Mouse (Mus musculus) midbrain, postnatal 0 days (tissue): ENCODE measurements around the gene Plcxd3. TPM values are rescaled to one million over a fixed set of nuclear protein-coding genes. Genes with fewer than 3 reads are reported as not detected.

Source experiments
- ATAC-seq: fragments of 200-750 bp; cut with Nextera tagmentation; 2 replicates; pipeline ENCODE4 v1.8.0; 2017; ENCODE audit warnings: moderate number of reproducible peaks, mild to moderate bottlenecking, moderate TSS enrichment, moderate library complexity; ENCODE audit not compliant: low FRiP score
- DNase-seq: peaks from one replicate; pipeline ENCODE4 v3.0.0-alpha.2; 2015; ENCODE audit warnings: low spot score
- H3K27ac ChIP-seq: fragments of 300-500 bp; sonication (generic); 2 replicates; pipeline ENCODE4 v1.5.1; 2014; ENCODE audit warnings: low read depth, mild to moderate bottlenecking, low read length, mixed read lengths
- H3K27me3 ChIP-seq: fragments of 300-500 bp; sonication (generic); 2 replicates; pipeline ENCODE4 v1.6.1; 2014; ENCODE audit warnings: low read length, control low read depth, mixed read lengths; ENCODE audit not compliant: insufficient read depth
- H3K36me3 ChIP-seq: fragments of 300-500 bp; sonication (generic); 2 replicates; pipeline ENCODE4 v1.6.1; 2014; ENCODE audit warnings: low read length, control low read depth, mixed read lengths; ENCODE audit not compliant: insufficient read depth
- H3K4me1 ChIP-seq: fragments of 300-500 bp; sonication (generic); 2 replicates; pipeline ENCODE4 v1.6.1; 2014; ENCODE audit warnings: mild to moderate bottlenecking, control low read depth, antibody characterized with exemption, low read length, mixed read lengths; ENCODE audit not compliant: insufficient read depth
- H3K4me2 ChIP-seq: fragments of 300-500 bp; sonication (generic); 2 replicates; pipeline ENCODE4 v1.6.1; 2014; ENCODE audit warnings: low read depth, mild to moderate bottlenecking, low read length, mixed read lengths; ENCODE audit not compliant: poor library complexity, severe bottlenecking
- H3K4me3 ChIP-seq: fragments of 300-500 bp; sonication (generic); 2 replicates; pipeline ENCODE4 v1.5.1; 2014; ENCODE audit warnings: low read depth, mild to moderate bottlenecking, low read length, moderate library complexity
- H3K9ac ChIP-seq: fragments of 300-500 bp; sonication (generic); replicated peaks from 2 replicates; pipeline ENCODE4 v1.6.1; 2014; ENCODE audit warnings: mild to moderate bottlenecking, low read length, moderate library complexity, mixed read lengths; ENCODE audit not compliant: poor library complexity, severe bottlenecking
- H3K9me3 ChIP-seq: fragments of 300-500 bp; sonication (generic); 2 replicates; pipeline ENCODE4 v1.6.1; 2016; ENCODE audit warnings: low read length, control low read depth
- CTCF ChIP-seq: IDR thresholded peaks from 2 replicates; pipeline ENCODE4 v1.5.1; 2016; ENCODE audit warnings: antibody characterized with exemption, mild to moderate bottlenecking
- WGBS: fragments of 180-500 bp; shearing (Covaris S2); extraction: QIAGEN DNeasy Blood & Tissue Kit; methylation state at CpG from one replicate; pipeline ENCODE4 v1.1.7; 2014; 5-methylcytosine and 5-hydroxymethylcytosine counted together
- polyA plus RNA-seq: library from polyadenylated mRNA; unstranded; fragments of >200 nt; fragmentation: Nextera tagmentation; extraction: Ambion mirVana; gene quantifications from 2 replicates; pipeline ENCODE4 v1.2.1, GENCODE M21; 2015
- total RNA-seq: library from RNA; depleted of rRNA; stranded (reverse); fragments of >200 nt; gene quantifications from 2 replicates; pipeline ENCODE4 v1.2.3, GENCODE M21; 2014

The Plcxd3 gene
- total and polyA plus RNA-seq, 2 experiments from 2014 or later, result 64.6 to 100 TPM

DNA sequence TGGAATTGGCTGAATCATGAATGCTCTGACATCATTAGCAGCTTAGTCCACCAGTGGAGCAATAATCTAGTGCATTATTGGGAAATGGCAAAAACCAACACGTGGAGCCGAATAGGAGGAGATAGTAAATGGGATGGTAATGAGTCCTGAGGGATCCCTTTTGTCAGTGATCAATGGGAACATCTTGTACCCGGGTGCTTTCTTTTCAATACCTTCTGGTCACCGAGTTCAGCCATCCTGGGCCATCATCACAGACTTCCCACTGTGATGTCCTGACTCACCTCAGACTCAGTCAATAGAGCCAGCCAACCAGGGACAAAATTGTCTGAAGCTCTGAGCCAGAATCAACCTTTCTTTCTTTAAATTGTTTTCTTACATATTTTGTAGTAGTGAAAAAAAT is 24.8 kb downstream of the Plcxd3 start:
- Histone ChIP-seq H3K27ac (no peak overlapping the region), H3K36me3 (no peaks in the 10 kb centered on the region), H3K4me1 (no peaks in the 10 kb centered on the region), H3K27me3 (no peaks in the 10 kb centered on the region), H3K4me2 (no peak overlapping the region), H3K4me3 (no peak overlapping the region), H3K9ac (no peak overlapping the region), H3K9me3 (no peaks in the 10 kb centered on the region)
- TF ChIP-seq CTCF, result no peak
- ATAC-seq (no peak), DNase-seq (no peak)
- WGBS, result 41% methylated on average over 4 of the region's 4 CpGs

DNA sequence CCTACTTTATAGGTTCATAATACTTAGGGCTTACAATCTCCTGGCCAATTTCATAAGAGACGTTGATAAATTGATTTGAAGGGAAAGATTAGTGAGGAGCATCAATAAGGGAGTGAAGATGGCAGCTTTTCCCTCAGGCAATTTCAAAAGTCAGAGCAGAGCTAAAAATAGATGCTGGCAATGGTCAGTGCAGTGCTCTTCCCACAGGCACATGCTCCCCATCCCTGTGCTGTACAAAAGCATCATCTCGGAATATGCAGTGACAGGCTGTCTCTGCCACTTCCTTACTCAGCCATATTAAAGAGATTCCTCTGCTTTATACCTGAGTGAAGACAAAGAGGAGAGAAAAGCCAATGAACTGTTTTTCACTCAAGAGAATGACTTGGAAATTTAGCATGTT is 36.0 kb downstream of the Plcxd3 start:
- Histone ChIP-seq H3K4me2 (no peak overlapping the region), H3K9ac (no peak overlapping the region), H3K4me1 (no peaks in the 10 kb centered on the region), H3K27ac (no peak overlapping the region), H3K4me3 (no peak overlapping the region), H3K27me3 (no peaks in the 10 kb centered on the region), H3K9me3 (no peaks in the 10 kb centered on the region), H3K36me3 (no peaks in the 10 kb centered on the region)
- DNase-seq (peak; percentile 34), ATAC-seq (0 out of 2 replicates have a peak, but pooled peaks have one; percentile 56)
- TF ChIP-seq CTCF, result no peak
- WGBS, result 29% methylated on average over 2 of the region's 2 CpGs

- Histone ChIP-seq H3K27me3 (no peaks in the 10 kb centered on the region), H3K36me3 (no peaks in the 10 kb centered on the region), H3K9me3 (no peaks in the 10 kb centered on the region), H3K9ac (no peak overlapping the region), H3K27ac (no peak overlapping the region), H3K4me1 (no peaks in the 10 kb centered on the region), H3K4me2 (no peak overlapping the region), H3K4me3 (no peak overlapping the region)
- DNase-seq (no peak), ATAC-seq (no peak)
- TF ChIP-seq CTCF, result no peak
Measured at GRCm38 (mm10) chr15:4440081-4440480, 64.8 kb downstream of the Plcxd3 start.

DNA sequence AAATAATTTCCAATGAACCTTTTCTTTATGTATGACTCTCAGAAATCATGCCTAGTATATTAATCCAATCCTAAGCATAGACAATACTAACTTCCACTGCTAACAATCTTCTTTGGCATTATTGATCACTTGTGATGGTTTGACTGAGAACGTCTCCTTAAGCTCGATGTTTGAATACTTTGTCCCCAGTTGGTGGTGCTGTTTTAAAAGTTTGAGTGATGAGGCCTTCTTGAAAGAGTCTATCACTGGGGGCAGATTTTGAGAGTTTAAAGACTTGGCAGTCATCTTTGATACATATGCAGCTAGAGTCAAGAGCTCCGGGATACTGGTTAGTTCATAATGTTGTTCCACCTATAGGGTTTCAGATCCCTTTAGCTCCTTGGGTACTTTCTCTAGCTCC is 120.9 kb downstream of the Plcxd3 start:
- Histone ChIP-seq H3K9ac (no peak overlapping the region), H3K9me3 (no peaks in the 10 kb centered on the region), H3K4me3 (no peak overlapping the region), H3K27ac (no peak overlapping the region), H3K27me3 (no peaks in the 10 kb centered on the region), H3K36me3 (no peaks in the 10 kb centered on the region), H3K4me1 (no peaks in the 10 kb centered on the region), H3K4me2 (no peak overlapping the region)
- ATAC-seq (no peak), DNase-seq (no peak)
- TF ChIP-seq CTCF, result no peak
- WGBS, result 83% methylated on average over 3 of the region's 3 CpGs

GRCm38 (mm10) chr15:4496984-4497383 is 121.7 kb downstream of the Plcxd3 start:
- no peak overlapping the region for H3K4me2 ChIP-seq
- no peak overlapping the region for H3K27ac ChIP-seq
- ATAC-seq (no peak), DNase-seq (peak; percentile 27)
- no peaks in the 10 kb centered on the region for H3K9me3 ChIP-seq
- no peak overlapping the region for H3K4me3 ChIP-seq
- WGBS, result 45% methylated on average over 2 of the region's 2 CpGs
- no peak overlapping the region for H3K9ac ChIP-seq
- no peaks in the 10 kb centered on the region for H3K36me3 ChIP-seq
- no peaks in the 10 kb centered on the region for H3K27me3 ChIP-seq
- H3K4me1 ChIP-seq, result no peaks in the 10 kb centered on the region
- no peak for TF ChIP-seq CTCF

GRCm38 (mm10) chr15:4498036-4498435 is 122.7 kb downstream of the Plcxd3 start:
- Histone ChIP-seq H3K36me3 (no peaks in the 10 kb centered on the region), H3K9me3 (no peaks in the 10 kb centered on the region), H3K4me3 (no peak overlapping the region), H3K4me2 (no peak overlapping the region), H3K27me3 (no peaks in the 10 kb centered on the region), H3K4me1 (no peaks in the 10 kb centered on the region), H3K27ac (no peak overlapping the region), H3K9ac (no peak overlapping the region)
- no peak for TF ChIP-seq CTCF
- ATAC-seq (no peak), DNase-seq (peak; percentile 21)
- WGBS, result 79% methylated on average over 3 of the region's 3 CpGs
